Mouse (Mus musculus) liver, embryonic 14.5 days (tissue): ENCODE measurements around the gene Cenpj.

Experiments
- CTCF ChIP-seq: IDR thresholded peaks from 2 replicates; pipeline ENCODE4 v1.5.1; 2016; ENCODE audit warnings: antibody characterized with exemption, low read depth, control low read depth
- EP300 ChIP-seq: IDR thresholded peaks from 2 replicates; pipeline ENCODE4 v1.6.1; 2016; ENCODE audit warnings: antibody characterized with exemption, low read depth

DNA sequence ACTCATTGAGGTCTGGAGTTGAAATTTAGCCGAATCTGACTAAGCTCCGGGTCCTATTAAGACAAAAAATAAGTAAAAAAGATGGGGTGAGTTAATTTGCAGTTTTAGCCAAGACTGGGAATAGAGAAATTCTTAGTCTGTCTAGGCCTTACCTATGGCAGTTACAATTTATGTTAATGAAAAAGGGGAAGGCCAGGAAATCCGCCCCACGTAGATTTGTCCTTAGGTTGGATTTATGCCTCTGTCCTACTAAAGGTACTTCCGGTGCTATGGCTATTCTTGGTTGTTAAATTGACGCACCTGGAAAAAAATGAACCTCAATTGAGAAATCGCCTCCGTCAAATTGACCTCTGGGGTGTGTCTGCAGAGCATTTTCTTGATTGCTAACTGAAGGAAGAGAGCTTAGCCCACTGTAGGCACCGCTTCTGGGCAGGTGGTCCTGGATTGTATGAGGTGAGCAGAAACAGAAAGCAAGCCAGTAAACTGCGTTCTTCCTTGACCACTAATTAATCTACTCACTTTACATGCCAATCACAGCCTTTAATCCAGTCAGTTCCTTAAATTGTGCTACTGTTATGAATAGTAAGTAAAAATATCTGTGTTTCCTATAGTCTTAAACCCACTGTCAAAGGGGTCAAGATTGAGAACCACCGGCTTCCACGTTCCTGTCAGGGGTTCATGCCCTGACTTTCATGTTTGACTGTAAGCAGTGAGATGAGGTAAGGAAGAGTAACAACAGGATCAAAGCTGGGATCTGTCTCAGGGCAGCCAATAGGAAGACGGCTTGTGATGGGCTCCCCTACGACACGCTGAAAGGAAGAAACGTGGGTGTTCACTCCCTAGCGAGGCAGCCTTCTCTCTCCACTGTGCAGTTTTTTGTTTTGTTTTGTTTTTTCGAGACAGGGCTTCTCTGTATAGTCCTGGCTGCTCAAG is 1.0 kb upstream of the Cenpj start:
- TF ChIP-seq CTCF (no peak), EP300 (no peak)
